Comparison of ENCODE assay signal across 9 mouse cellular contexts in the genomic region with DNA sequence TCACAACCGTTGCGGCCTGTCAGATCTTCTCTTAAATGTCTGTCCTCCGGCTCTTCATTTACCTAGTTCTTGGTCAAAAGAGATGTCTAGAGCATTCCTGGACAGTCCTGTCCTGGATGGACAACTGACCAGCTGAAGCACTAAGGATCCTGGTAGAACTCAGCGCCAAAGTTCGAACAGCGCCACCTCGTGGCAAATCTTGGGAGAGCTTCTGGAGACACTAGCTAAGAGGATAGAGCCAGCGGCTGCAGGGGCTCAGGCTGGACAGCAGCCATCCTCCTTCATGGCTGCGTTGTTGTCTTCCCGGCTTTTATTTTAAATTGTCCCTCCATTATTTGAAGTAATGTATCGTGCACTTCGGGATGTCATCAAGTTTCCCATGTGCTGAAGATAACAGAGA. TPM values are rescaled to one million over a fixed set of nuclear protein-coding genes. Genes with fewer than 3 reads are reported as not detected.
A peak's percentile ranks its signal among the peaks of the same experiment; 100 is the strongest.
DNase-seq lines count a peak whose midpoint lies in the region; ATAC-seq and TF ChIP-seq lines count a peak whose summit lies in the region.
"Had no signal": no experiment of that assay in that cellular context is flagged by ENCODE, and none has a peak within 500 bp of the region (broad histone marks: within the 10 kb centered on the region; RNA-seq: fewer than 3 reads in every experiment).

No protein-coding gene starts in this region.

- peak; percentile 93 for TF ChIP-seq CTCF in heart, adult 2 months (IDR thresholded peaks at IDR 0.05)
- peak; percentile 84 for TF ChIP-seq CTCF in left cerebral cortex, adult 2 months (IDR thresholded peaks at IDR 0.05)

- H3K36me3 ChIP-seq in heart, adult 2 months (ENCODE audit: control insufficient read depth, insufficient read depth, low read length), result no peaks in the 10 kb centered on the region
- no peaks in the 10 kb centered on the region for H3K36me3 ChIP-seq in heart, embryonic 10.5 days

- H3K4me1 ChIP-seq in heart, adult 2 months (ENCODE audit: control insufficient read depth, insufficient read depth, low read length), result peaks cover 2% of the 10 kb centered on the region; the same call in 1 of the 2 replicates
- H3K4me1 ChIP-seq in heart, embryonic 10.5 days, result peaks cover 30% of the 10 kb centered on the region

- H3K27ac ChIP-seq in heart, adult 2 months, result no peak overlapping the region
- H3K27ac ChIP-seq in heart, embryonic 10.5 days, result no peak overlapping the region
- no peak overlapping the region for H3K27ac ChIP-seq in left cerebral cortex, adult 2 months
- H3K27ac ChIP-seq: macrophage had no signal

- DNase-seq in heart, adult 2 months, result peak; percentile 62 to 85
- DNase-seq in heart, embryonic 10.5 days (ENCODE audit: low spot score), result no peak
- peak; percentile 94 for DNase-seq in NIH3T3 (ENCODE audit: low read depth)
- DNase-seq in cerebellum, adult 9-11 months, result peak; percentile 61
- DNase-seq in left cerebral cortex, adult 2 months (ENCODE audit: extremely low spot score in 1 of 2, low spot score in 2 of 2), result peak; percentile 74 to 86
- DNase-seq in mesoderm, embryonic 11.5 days (ENCODE audit: low read depth, low spot score), result peak; percentile 92
- DNase-seq in spleen, postnatal 36 days (ENCODE audit: low spot score in 2 of 2), result peak; percentile 37 to 45

- no peaks in the 10 kb centered on the region for H3K79me2 ChIP-seq in heart, adult 2 months (replicated peaks; ENCODE audit: control insufficient read depth, insufficient read depth, low read length)

- no peak for TF ChIP-seq POLR2A in heart, adult 2 months (IDR thresholded peaks at IDR 0.05; ENCODE audit: insufficient read depth, low read depth, low read length)

- H3K9ac ChIP-seq in heart, adult 2 months (ENCODE audit: low read depth, low read length), result no peak overlapping the region

- intact Hi-C loops in heart, adult 2 months (cut with DNase I), result loop anchor here (5.0 kb wide), 1 partner anchor 87 kb away; no protein-coding TSS in a partner anchor
- intact Hi-C loops in left cerebral cortex, adult 2 months (cut with DNase I), result loop anchor here (2.0 to 5.0 kb wide), 2 partner anchors 135 to 217 kb away; no protein-coding TSS in a partner anchor

- peak; percentile 57 for ATAC-seq in granulocyte monocyte progenitor cell, adult 5-6 weeks (replicated peaks; ENCODE audit: poor library complexity, severe bottlenecking)

- WGBS in heart, adult 2 months, result 13% methylated on average over 12 of the region's 12 CpGs
- WGBS in heart, embryonic 10.5 days, result 12% methylated on average over 12 of the region's 12 CpGs

- peaks cover 3% of the 10 kb centered on the region for H3K27me3 ChIP-seq in heart, adult 2 months (ENCODE audit: control insufficient read depth, insufficient read depth, low read length)
- H3K27me3 ChIP-seq in heart, embryonic 10.5 days (ENCODE audit: insufficient read depth, poor library complexity, severe bottlenecking), result peaks cover 100% of the 10 kb centered on the region

- H3K4me3 ChIP-seq in heart, adult 2 months, result no peak overlapping the region
- H3K4me3 ChIP-seq in heart, embryonic 10.5 days, result no peak overlapping the region
- no peak overlapping the region for H3K4me3 ChIP-seq in left cerebral cortex, adult 2 months

- no peaks in the 10 kb centered on the region for H3K9me3 ChIP-seq in heart, embryonic 10.5 days

- TF ChIP-seq EP300 in heart, adult 2 months (IDR thresholded peaks at IDR 0.05; ENCODE audit: insufficient read depth, low read depth, low read length), result no peak

RNA-seq across cellular contexts. Expression of gene Wnt1, which starts 9.7 kb away (rescaled TPM):
- not detected for total RNA-seq in heart, adult 2 months (2021)
- polyA plus RNA-seq in heart, adult 2 months (2012; rRNA removed), result not detected in 2 replicates
- not detected in 2 replicates for polyA plus RNA-seq in heart, embryonic 10.5 days (2016; fragmentation: Nextera tagmentation; extraction: Ambion mirVana)
- total RNA-seq in granulocyte monocyte progenitor cell, adult 5-6 weeks (2014; fragmentation: Nextera tagmentation), result not detected in 2 replicates
- not detected in 2 replicates for total RNA-seq in granulocyte monocyte progenitor cell, adult 5-6 weeks (2017)
- under 1 TPM in 1 of 2 experiments, not detected in 1; 0.14 TPM for total RNA-seq in left cerebral cortex, adult 2 months (2021)
- polyA plus RNA-seq: macrophage had no signal

RNA-seq across cellular contexts. Expression of gene Ddn, which starts 9.9 kb away (rescaled TPM):
- under 1 TPM; 0.45 to 0.50 TPM for total RNA-seq in heart, adult 2 months (2021)
- polyA plus RNA-seq in heart, adult 2 months (2012; rRNA removed), result 0.12 and 0.23 TPM in 2 replicates
- 0.06 TPM in 1 of 2 replicates, not detected in the other for polyA plus RNA-seq in heart, embryonic 10.5 days (2016; fragmentation: Nextera tagmentation; extraction: Ambion mirVana)
- total RNA-seq in granulocyte monocyte progenitor cell, adult 5-6 weeks (2014; fragmentation: Nextera tagmentation), result not detected in 2 replicates
- total RNA-seq in granulocyte monocyte progenitor cell, adult 5-6 weeks (2017), result not detected in 2 replicates
- total RNA-seq in left cerebral cortex, adult 2 months (2021), result 100 to 1,000 TPM; 739 to 834 TPM
- polyA plus RNA-seq: macrophage had no signal

RNA-seq across cellular contexts. Expression of gene Wnt10b, which starts 21.4 kb away (rescaled TPM):
- total RNA-seq in heart, adult 2 months (2021), result under 1 TPM; 0.20 to 0.29 TPM
- polyA plus RNA-seq in heart, adult 2 months (2012; rRNA removed), result 0.23 and 0.70 TPM in 2 replicates
- 0.09 TPM in 1 of 2 replicates, not detected in the other for polyA plus RNA-seq in heart, embryonic 10.5 days (2016; fragmentation: Nextera tagmentation; extraction: Ambion mirVana)
- total RNA-seq in granulocyte monocyte progenitor cell, adult 5-6 weeks (2014; fragmentation: Nextera tagmentation), result 0.47 TPM in 1 of 2 replicates, not detected in the other
- 0.26 TPM in 1 of 2 replicates, not detected in the other for total RNA-seq in granulocyte monocyte progenitor cell, adult 5-6 weeks (2017)
- under 1 TPM; 0.51 to 0.66 TPM for total RNA-seq in left cerebral cortex, adult 2 months (2021)
- polyA plus RNA-seq: macrophage had no signal

RNA-seq across cellular contexts. Expression of gene Prkag1, which starts 31.9 kb away (rescaled TPM):
- 100 to 1,000 TPM; 104 to 114 TPM for total RNA-seq in heart, adult 2 months (2021)
- 95.7 and 200 TPM in 2 replicates for polyA plus RNA-seq in heart, adult 2 months (2012; rRNA removed)
- polyA plus RNA-seq in heart, embryonic 10.5 days (2016; fragmentation: Nextera tagmentation; extraction: Ambion mirVana), result 95.0 and 97.7 TPM in 2 replicates
- total RNA-seq in granulocyte monocyte progenitor cell, adult 5-6 weeks (2014; fragmentation: Nextera tagmentation), result 34.2 and 63.8 TPM in 2 replicates
- total RNA-seq in granulocyte monocyte progenitor cell, adult 5-6 weeks (2017), result 85.0 and 110 TPM in 2 replicates
- total RNA-seq in left cerebral cortex, adult 2 months (2021), result 10 to 100 TPM; 46.1 to 52.3 TPM

RNA-seq across cellular contexts. Expression of gene Arf3, which starts 36.4 kb away (rescaled TPM):
- total RNA-seq in heart, adult 2 months (2021), result 10 to 100 TPM; 18.9 to 20.0 TPM
- 30.6 and 41.0 TPM in 2 replicates for polyA plus RNA-seq in heart, adult 2 months (2012; rRNA removed)
- polyA plus RNA-seq in heart, embryonic 10.5 days (2016; fragmentation: Nextera tagmentation; extraction: Ambion mirVana), result 41.7 and 42.7 TPM in 2 replicates
- total RNA-seq in granulocyte monocyte progenitor cell, adult 5-6 weeks (2014; fragmentation: Nextera tagmentation), result 39.0 and 41.4 TPM in 2 replicates
- total RNA-seq in granulocyte monocyte progenitor cell, adult 5-6 weeks (2017), result 29.9 and 32.7 TPM in 2 replicates
- 100 to 1,000 TPM; 749 to 756 TPM for total RNA-seq in left cerebral cortex, adult 2 months (2021)

Comparison
In these comparisons a context has a peak if more than half of its experiments do, and no peak if none do; other contexts are left out.
1. RNA of gene Ddn, which starts 9.9 kb away (total RNA-seq): 739 to 834 TPM in left cerebral cortex, adult 2 months; 0.45 to 0.50 TPM in heart, adult 2 months and not detected in granulocyte monocyte progenitor cell, adult 5-6 weeks; every median in the first group is over 100 times any median in the second.